Mouse (Mus musculus): ENCODE results near the gene Atp6v1c2.

The Atp6v1c2 gene

DNA sequence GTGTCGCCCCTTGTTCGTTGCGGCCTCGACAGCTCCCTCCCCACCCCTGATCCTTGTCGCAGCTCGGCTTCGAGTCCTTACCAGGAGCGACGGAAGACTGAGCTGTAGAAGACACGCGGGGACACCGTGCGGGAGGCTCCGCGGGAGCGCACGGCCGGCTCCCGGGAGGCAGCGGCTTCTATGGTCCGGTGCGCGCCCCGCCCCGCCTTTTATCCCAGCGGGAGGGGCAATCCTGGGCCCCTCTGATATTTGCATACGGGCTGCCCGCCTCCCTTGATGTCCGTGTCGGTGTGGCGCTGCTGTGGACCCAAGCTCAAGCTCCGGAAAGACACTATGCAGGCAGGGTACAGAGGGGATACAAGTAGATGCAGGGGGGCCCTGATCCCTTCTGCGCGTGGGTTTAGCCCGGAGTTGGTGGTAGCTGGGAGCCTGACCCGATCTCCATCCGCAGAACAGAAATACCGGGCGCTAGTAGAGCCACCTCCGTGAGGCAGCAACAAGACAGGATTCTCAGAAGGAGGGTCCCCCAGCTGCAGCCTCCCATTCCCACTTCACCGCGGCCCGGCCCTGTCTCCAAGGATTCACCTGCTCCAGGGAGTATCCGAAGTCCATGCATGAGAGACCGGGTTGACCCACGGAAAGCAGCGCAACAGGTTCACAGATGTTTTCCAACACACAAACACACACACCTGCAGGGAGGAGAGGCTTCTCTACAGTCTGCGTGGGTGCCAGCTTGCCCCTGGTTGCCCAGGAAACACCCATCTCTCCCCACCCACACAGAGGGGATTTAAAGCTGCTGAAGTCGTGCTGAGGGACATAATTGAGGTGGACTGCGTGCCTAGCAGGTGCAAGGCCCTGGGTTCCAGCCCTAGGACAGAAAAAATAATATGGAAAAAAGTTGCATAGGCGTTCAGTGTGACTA lies 4.3 kb downstream of the Atp6v1c2 start:
- DNase-seq (ENCODE audit: low read depth), result no peak

GRCm38 (mm10) chr12:17318453-17318852 lies 10.7 kb downstream of the Atp6v1c2 start:
- no peak for DNase-seq (ENCODE audit: low read depth)

- no peak for DNase-seq (ENCODE audit: low read depth)
Observed at GRCm38 (mm10) chr12:17317970-17318369, 11.2 kb downstream of the Atp6v1c2 start.

DNA sequence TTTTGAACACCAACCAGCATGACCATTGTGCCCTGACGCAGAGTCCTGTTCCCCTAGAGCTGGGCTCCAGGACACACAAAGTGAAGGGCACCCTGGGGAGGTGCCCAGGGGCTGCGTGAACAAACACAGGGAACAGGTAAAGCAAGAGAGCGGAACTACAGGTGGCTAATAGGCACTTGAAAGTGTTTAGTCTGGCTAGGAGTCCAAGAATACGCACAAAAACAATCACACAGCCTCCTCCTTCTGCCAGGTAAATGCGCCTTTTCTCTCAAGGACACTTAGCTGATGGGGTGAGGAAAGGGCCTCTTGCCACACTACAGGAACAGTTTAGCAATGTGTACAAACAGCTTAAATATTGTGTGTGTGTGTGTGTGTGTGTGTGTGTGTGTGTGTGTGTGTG lies 13.1 kb downstream of the Atp6v1c2 start:
- no peak for DNase-seq (ENCODE audit: low read depth)

- no peak for DNase-seq (ENCODE audit: low read depth)
Observed at GRCm38 (mm10) chr12:17310852-17311839, 18.0 kb downstream of the Atp6v1c2 start.

GRCm38 (mm10) chr12:17308246-17308645 lies 20.9 kb downstream of the Atp6v1c2 start:
- DNase-seq (ENCODE audit: low read depth), result no peak

DNA sequence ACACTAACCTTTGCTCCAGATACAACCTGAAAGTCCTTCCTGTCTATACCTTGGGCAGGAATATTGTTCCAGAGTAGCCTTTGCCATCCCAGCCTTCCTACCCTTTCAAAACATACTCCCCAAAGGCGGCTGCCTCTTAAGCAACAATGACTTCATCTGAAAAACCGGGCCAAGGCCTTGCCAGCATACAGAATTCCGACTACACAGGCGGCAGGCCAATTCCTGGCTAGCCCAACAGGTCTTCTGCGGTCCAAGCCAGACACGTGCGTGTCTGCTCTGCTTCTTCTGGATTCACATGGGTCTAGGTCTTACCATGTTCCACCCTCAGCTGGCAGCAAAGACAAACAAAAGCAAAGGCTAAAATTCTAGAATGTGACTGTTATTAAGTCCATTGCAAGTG lies 23.7 kb downstream of the Atp6v1c2 start:
- DNase-seq (ENCODE audit: low read depth), result no peak

- no peak for DNase-seq (ENCODE audit: low read depth)
Observed at GRCm38 (mm10) chr12:17299902-17300301, 29.3 kb downstream of the Atp6v1c2 start.

- DNase-seq (ENCODE audit: low read depth), result no peak
Observed at GRCm38 (mm10) chr12:17296899-17297298, 32.3 kb downstream of the Atp6v1c2 start.

- no peak for DNase-seq (ENCODE audit: low read depth)
Observed at GRCm38 (mm10) chr12:17290569-17290968, 38.6 kb downstream of the Atp6v1c2 start.

- no peak for DNase-seq (ENCODE audit: low read depth)
Observed at GRCm38 (mm10) chr12:17289913-17290312, 39.2 kb downstream of the Atp6v1c2 start.

DNA sequence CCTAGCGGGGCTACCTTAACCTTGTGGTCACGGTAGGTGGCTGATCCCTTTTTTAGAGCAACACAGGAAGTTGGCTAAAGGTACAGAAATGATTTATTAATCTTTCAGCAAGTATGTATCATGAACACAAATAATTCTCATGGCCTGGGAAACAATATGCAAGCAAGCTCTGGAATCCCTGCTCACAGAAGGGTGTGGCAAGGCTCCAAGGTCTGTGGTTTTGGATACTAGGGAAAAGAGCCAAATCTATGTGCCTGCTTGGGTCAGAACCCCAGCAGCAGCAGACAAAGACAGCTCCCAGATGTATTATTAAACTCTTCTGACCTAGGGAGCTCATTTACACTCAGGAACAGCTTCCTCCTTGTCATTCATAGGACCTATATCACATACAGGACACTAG lies 40.1 kb downstream of the Atp6v1c2 start:
- DNase-seq (ENCODE audit: low read depth), result no peak

DNA sequence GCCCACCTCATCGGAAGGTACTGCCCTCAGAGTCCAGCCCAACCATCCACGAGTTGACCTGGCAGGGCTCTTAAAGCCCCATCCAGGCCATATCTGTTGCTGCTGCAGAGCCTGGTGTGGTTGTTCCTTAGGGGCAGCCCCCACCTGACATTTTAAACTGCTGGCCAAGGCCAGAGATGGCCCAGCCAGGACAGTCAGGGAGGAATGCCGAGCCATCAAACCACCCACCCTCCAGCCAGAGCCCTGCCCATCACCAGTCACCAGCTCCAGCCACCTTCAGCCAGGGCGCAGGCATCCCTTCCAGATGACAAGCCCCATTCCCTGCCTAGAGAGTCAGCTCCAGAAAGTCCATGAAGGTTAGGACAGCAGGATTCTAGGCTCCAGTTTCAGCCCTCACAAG lies 40.7 kb downstream of the Atp6v1c2 start:
- DNase-seq (ENCODE audit: low read depth), result no peak

DNA sequence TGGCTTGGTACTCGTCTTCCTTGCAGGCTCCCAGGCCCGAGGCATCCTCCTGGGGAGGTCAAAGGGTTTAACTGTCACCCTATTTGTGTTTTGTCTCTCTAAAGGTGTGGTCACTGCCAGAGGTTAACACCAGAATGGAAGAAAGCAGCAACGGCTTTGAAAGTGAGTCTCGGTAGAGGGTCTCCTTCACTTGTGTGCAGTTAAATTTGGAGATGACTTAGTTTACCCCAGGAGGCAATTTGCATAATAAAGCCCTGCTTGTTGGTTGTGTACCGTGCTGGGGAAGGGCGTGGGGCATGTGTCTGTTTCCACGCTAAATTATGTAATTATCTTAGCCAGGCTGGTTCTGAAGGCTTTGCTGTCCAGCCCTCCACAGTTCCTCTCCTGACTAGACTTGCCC lies 55.3 kb downstream of the Atp6v1c2 start:
- DNase-seq (ENCODE audit: low read depth), result no peak

GRCm38 (mm10) chr12:17271272-17271671 lies 57.9 kb downstream of the Atp6v1c2 start:
- peak; percentile 71 for DNase-seq (ENCODE audit: low read depth)

DNA sequence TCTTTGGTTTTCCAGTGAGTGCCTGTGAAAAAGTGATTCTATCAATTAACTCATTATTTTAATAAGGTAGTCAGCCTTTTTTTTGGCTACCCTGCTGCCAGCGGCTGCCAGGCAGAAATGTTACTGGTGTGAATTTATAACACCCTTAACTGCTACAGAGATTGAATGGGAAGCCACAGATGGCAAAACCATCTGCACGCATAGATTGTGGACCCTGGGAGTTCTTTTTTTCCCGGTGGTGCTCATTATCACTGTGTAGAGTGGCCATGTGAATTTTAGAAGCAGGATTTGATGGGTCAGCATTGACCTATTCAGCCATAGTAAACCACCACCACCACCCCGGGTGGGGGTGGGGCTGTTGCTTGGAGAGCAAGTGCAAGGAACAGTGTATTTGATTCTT lies 61.8 kb downstream of the Atp6v1c2 start:
- peak; percentile 29 for DNase-seq (ENCODE audit: low read depth)

DNA sequence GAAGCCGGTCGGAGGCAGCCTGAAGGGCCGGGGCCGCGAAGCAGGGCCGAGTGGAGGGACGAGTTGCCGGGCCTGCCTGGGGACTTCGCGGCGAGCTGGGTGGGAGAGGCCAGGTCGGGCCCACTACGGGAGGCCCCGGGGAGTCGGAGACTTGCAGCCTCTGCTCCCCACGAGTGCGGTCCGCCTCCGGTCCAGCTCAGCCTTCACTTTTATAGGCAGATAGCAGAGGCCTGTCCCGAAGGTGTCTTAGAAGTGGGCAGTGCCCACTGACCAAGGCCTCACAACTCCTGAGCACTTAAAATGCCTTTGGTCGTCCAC lies 62.5 kb downstream of the Atp6v1c2 start:
- no peak for DNase-seq (ENCODE audit: low read depth)

DNA sequence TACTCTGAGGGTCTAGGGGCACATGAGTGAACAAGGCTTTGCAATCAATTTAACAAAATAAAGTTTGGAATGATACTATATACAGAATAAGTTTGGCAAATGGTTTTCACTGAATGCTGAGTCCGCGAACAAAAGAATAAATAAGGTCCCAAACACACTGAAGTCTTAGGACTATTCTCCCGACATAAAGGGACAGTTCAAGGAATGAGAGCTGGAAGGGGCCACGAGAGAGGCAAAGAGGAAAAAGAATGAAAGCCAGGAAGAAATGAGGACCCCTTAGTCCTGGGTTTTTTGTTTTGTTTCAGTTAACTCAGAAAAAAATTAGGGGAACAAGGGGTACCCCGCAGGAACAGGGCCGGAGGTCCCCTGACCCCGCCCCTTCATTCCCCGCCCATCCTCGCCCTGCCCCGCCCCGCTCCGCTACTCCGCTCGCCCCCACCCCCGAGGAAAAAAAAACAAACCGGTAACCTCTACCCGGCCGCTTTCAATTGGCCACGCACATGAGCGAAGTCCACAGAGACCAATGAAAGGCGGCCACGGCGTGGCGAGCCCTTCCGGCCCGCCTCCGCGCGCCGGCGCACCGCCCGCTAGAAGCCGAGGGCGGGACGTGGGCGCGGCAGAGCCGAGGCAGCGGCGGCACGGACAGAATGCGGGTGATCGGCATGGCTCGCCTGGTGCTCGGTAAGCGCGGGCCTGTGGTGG lies 63.0 kb downstream of the Atp6v1c2 start, which contains the start of gene Pdia6:
TSS of gene Pdia6 (plus strand) at position 575 of the 702 bp plus-strand sequence.
- DNase-seq (ENCODE audit: low read depth), result peak; percentile 97

DNA sequence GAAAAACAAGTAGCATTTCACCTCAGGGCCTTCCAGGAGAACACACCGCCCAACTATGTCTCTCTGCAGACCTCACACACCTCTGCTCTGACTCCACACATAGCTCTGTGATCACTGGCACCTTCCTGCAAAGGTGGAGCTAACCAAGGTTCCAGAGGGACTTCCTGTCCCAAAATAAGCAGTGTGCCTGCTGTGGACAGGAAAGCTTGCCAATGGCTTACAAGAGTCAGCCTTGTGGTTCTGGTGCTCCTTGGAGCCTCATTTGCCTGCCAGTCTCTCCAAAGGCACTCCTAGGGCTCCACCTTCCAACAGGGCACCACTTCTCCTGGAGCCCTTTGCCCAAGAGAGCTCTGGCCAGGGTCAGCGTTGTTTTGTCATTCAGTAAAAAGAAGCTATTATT lies 64.3 kb downstream of the Atp6v1c2 start:
- DNase-seq (ENCODE audit: low read depth), result no peak

DNA sequence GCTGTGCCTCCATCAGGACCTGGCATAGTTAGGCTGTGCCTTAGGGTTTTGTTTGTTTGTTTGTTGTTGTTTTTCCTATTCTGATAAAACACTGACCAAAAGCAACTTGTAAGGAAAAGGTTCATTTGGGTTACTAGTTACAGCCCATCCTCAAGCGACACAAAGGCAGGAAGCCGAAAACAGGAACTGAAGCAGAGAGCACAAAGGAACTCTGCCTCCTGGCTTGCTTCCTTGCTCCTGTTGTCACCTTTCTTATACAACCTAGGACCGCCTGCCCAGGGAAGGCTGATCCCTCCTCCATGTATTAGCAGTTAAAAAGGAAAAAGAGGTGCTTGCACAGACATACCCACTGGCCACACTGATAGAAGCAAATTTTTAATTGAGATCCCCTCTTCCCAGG lies 65.3 kb downstream of the Atp6v1c2 start:
- no peak for DNase-seq (ENCODE audit: low read depth)

DNA sequence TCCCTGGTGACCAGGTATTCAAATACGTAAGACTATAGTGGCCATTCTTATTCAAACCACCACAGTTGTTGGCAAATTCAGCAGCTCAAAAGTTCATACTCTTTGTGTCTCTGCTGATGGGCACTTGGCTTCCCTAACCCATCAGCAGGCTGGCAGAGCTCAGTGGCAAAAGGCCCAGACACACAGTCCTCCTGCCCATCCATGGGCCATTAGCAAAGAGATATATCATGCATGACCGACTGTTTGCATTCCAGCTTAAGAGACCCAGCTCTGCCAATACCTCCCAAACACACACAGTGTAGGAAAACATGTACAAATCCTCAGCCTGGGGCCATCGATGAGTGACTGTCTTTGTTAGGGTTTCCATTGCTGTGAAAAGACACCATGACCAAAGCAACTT lies 68.2 kb downstream of the Atp6v1c2 start:
- no peak for DNase-seq (ENCODE audit: low read depth)

GRCm38 (mm10) chr12:17258431-17258830 lies 70.7 kb downstream of the Atp6v1c2 start:
- DNase-seq (ENCODE audit: low read depth), result no peak

All from induced T-regulatory cell, adult 2 months (primary cell).